Comparison of ENCODE assay signal across 8 mouse cellular contexts in genomic region chr10:121429981-121430682, GRCm38 (mm10). TPM values are rescaled to one million over a fixed set of nuclear protein-coding genes. Genes with fewer than 3 reads are reported as not detected.
DNase-seq lines count a peak whose midpoint lies in the region; ATAC-seq and TF ChIP-seq lines count a peak whose summit lies in the region.

No protein-coding gene starts in this region.

- ATAC-seq in heart, embryonic 16.5 days (replicated peaks; ENCODE audit: extremely low read depth, insufficient read depth, low FRiP score), result peak; percentile 23; the same call in 1 of the 2 replicates
- no peak for ATAC-seq in limb, embryonic 13.5 days (ENCODE audit: low FRiP score, low read depth)
- ATAC-seq in stomach, embryonic 14.5 days (ENCODE audit: insufficient number of reproducible peaks, insufficient read depth, low FRiP score, low read depth), result peak; percentile 23; the same call in 1 of the 2 replicates

- H3K4me1 ChIP-seq in ES-E14 (ENCODE audit: control insufficient read depth in 2 of 2, insufficient read depth in 2 of 2, low read length in 2 of 2, poor library complexity in 1 of 2), result peaks cover 5 to 45% of the 10 kb centered on the region in 2 experiments
- H3K4me1 ChIP-seq in heart, embryonic 16.5 days (ENCODE audit: control insufficient read depth, insufficient read depth, low read length), result peaks cover 90% of the 10 kb centered on the region
- peaks cover 91% of the 10 kb centered on the region for H3K4me1 ChIP-seq in limb, embryonic 13.5 days
- H3K4me1 ChIP-seq in stomach, embryonic 14.5 days (ENCODE audit: control insufficient read depth, insufficient read depth, low read length), result peaks cover 63% of the 10 kb centered on the region

- in situ Hi-C loops in ES-E14 (cut with MboI; ENCODE audit: low sequenced_read_pairs in 2 of 2, unreplicated experiment in 2 of 2), result no loop called here

- peak overlapping the region; percentile 39; the same call in 1 of the 2 replicates for H3K9ac ChIP-seq in ES-E14 (ENCODE audit: insufficient read depth, low read depth, low read length, poor library complexity, severe bottlenecking)
- peak overlapping the region; percentile 37 for H3K9ac ChIP-seq in heart, embryonic 16.5 days (ENCODE audit: low read length)
- peak overlapping the region; percentile 59 for H3K9ac ChIP-seq in limb, embryonic 13.5 days
- 0 out of 2 replicates have a peak overlapping the region, but pooled peaks have one; percentile 1 for H3K9ac ChIP-seq in stomach, embryonic 14.5 days (replicated peaks; ENCODE audit: low read depth, low read length)

- peak overlapping the region; percentile 48; the same call in 1 of the 2 replicates for H3K27ac ChIP-seq in ES-E14 (ENCODE audit: insufficient read depth, low read depth, low read length, poor library complexity, severe bottlenecking)
- H3K27ac ChIP-seq in heart, embryonic 16.5 days (ENCODE audit: low read length), result peak overlapping the region; percentile 99
- peak overlapping the region; percentile 64 for H3K27ac ChIP-seq in limb, embryonic 13.5 days
- peak overlapping the region; percentile 83; the same call in 1 of the 2 replicates for H3K27ac ChIP-seq in stomach, embryonic 14.5 days (ENCODE audit: low read length)

- H3K36me3 ChIP-seq in ES-E14 (ENCODE audit: control insufficient read depth, insufficient read depth, low read length, poor library complexity, severe bottlenecking), result no peaks in the 10 kb centered on the region
- H3K36me3 ChIP-seq in heart, embryonic 16.5 days (ENCODE audit: control insufficient read depth, insufficient read depth), result no peaks in the 10 kb centered on the region
- H3K36me3 ChIP-seq in limb, embryonic 13.5 days, result no peaks in the 10 kb centered on the region
- H3K36me3 ChIP-seq in stomach, embryonic 14.5 days (ENCODE audit: control insufficient read depth, insufficient read depth, low read length), result no peaks in the 10 kb centered on the region

- DNase-seq in CD4-positive helper T cell, adult 2 months (ENCODE audit: low read depth, low spot score), result peak; percentile 36
- DNase-seq in ES-E14 (ENCODE audit: low read depth, low spot score), result no peak
- DNase-seq in MN1 (ENCODE audit: low spot score), result no peak
- no peak for DNase-seq in frontal cortex, postnatal 36 days (ENCODE audit: low spot score in 2 of 2)
- DNase-seq in cerebellum, adult 9-10 months, result no peak

- no peaks in the 10 kb centered on the region for H3K9me3 ChIP-seq in ES-E14 (ENCODE audit: control insufficient read depth, insufficient read depth, low read depth, low read length)
- H3K9me3 ChIP-seq in heart, embryonic 16.5 days (replicated peaks; ENCODE audit: control insufficient read depth, low read length), result no peaks in the 10 kb centered on the region
- no peaks in the 10 kb centered on the region for H3K9me3 ChIP-seq in limb, embryonic 13.5 days
- H3K9me3 ChIP-seq in stomach, embryonic 14.5 days (ENCODE audit: control insufficient read depth, low read depth, low read length), result no peaks in the 10 kb centered on the region

- H3K4me2 ChIP-seq in heart, embryonic 16.5 days (ENCODE audit: low read depth, low read length), result peak overlapping the region; percentile 52
- H3K4me2 ChIP-seq in limb, embryonic 13.5 days (replicated peaks), result peak overlapping the region; percentile 57
- peak overlapping the region; percentile 32 for H3K4me2 ChIP-seq in stomach, embryonic 14.5 days (replicated peaks; ENCODE audit: low read depth, low read length)

- 15% methylated on average over 14 of the region's 14 CpGs for WGBS in heart, embryonic 16.5 days
- 15% methylated on average over 14 of the region's 14 CpGs for WGBS in limb, embryonic 13.5 days
- WGBS in stomach, embryonic 14.5 days, result 16% methylated on average over 14 of the region's 14 CpGs

- no peaks in the 10 kb centered on the region for H3K27me3 ChIP-seq in heart, embryonic 16.5 days (ENCODE audit: control insufficient read depth, insufficient read depth, low read length)
- H3K27me3 ChIP-seq in limb, embryonic 13.5 days, result no peaks in the 10 kb centered on the region
- no peaks in the 10 kb centered on the region for H3K27me3 ChIP-seq in stomach, embryonic 14.5 days (ENCODE audit: control insufficient read depth, insufficient read depth, low read length)

- peak overlapping the region in 1 of 2 experiments; percentile 35; a peak in 2 of 4 replicates for H3K4me3 ChIP-seq in ES-E14 (ENCODE audit: insufficient read depth in 1 of 2, low read depth in 1 of 2, low read length in 2 of 2, poor library complexity in 1 of 2, severe bottlenecking in 1 of 2)
- peak overlapping the region; percentile 19; the same call in 1 of the 2 replicates for H3K4me3 ChIP-seq in heart, embryonic 16.5 days (ENCODE audit: low read length)
- H3K4me3 ChIP-seq in limb, embryonic 13.5 days, result peak overlapping the region; percentile 10; the same call in 1 of the 2 replicates
- H3K4me3 ChIP-seq in stomach, embryonic 14.5 days (ENCODE audit: low read depth, low read length), result no peak overlapping the region

TF ChIP-seq in ES-E14, 5 proteins besides CTCF, POLR2A, EP300 and RAD21:
- TF ChIP-seq CHD2 (IDR thresholded peaks at IDR 0.05; ENCODE audit: low read depth, low read length), result no peak
- TF ChIP-seq MAFK (IDR thresholded peaks at IDR 0.05; ENCODE audit: insufficient read depth, low read depth, low read length), result no peak
- TF ChIP-seq ZNF384 (IDR thresholded peaks at IDR 0.05; ENCODE audit: low read depth, low read length), result no peak
- no peak for TF ChIP-seq ZC3H11A (IDR thresholded peaks at IDR 0.05; ENCODE audit: borderline replicate concordance, low read depth, low read length)

RNA-seq across cellular contexts. Expression of gene Rassf3, which starts 46.0 kb away (rescaled TPM):
- 11.9 and 13.1 TPM in 2 replicates for total RNA-seq in ES-E14 (2012; rRNA removed)
- polyA plus RNA-seq in heart, embryonic 16.5 days (2015; fragmentation: Nextera tagmentation; extraction: Ambion mirVana), result 24.1 and 24.8 TPM in 2 replicates
- polyA plus RNA-seq in limb, embryonic 13.5 days (2015; fragmentation: Nextera tagmentation; extraction: Ambion mirVana), result 17.8 and 18.1 TPM in 2 replicates
- polyA plus RNA-seq in stomach, embryonic 14.5 days (2014; fragmentation: Nextera tagmentation; extraction: Ambion mirVana), result 19.4 and 20.7 TPM in 2 replicates

Comparison
In these comparisons a context has a peak if more than half of its experiments do, and no peak if none do; other contexts are left out.
1. H3K27ac ChIP-seq: peak in every context shown above with its lines; median percentile 99 in heart, embryonic 16.5 days; 83 in stomach, embryonic 14.5 days; 64 in limb, embryonic 13.5 days; 48 in ES-E14.
2. H3K9ac ChIP-seq: peak in every context shown above with its lines; median percentile 59 in limb, embryonic 13.5 days; 39 in ES-E14; 37 in heart, embryonic 16.5 days; 1 in stomach, embryonic 14.5 days.